In the genomic region with DNA sequence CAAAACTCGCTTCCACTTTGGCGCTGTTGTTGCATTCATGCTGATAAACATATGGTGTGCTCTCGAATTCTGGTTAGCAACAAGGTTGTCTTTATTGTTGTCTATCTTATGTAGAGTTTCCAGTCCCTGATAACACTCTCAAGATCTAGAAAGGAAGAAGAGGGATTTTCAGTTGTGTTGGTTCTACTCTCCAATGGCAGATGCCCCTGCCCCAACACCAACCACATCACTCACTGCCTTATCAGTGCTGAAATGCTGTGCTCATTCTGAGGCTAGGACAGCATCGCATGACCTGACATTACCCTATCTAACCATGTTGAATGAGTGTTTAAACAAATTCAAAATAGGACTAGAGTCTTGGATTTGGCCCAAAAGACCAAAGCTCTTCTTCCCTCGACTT, we compare ENCODE assay signal across 1 mouse cellular context.
TF ChIP-seq lines count a peak whose summit lies in the region.

No protein-coding gene starts in this region.

TF ChIP-seq in MEL, 35 proteins besides CTCF, POLR2A, EP300 and RAD21 (continued from another document):
- TF ChIP-seq ETS1 (IDR thresholded peaks at IDR 0.05; ENCODE audit: low read depth, low read length): peak; percentile 25; the same call in 1 of the 2 replicates
- TF ChIP-seq MEF2A (IDR thresholded peaks at IDR 0.05; ENCODE audit: extremely low read depth, insufficient replicate concordance, low read depth, low read length, poor library complexity, severe bottlenecking): no peak
- peak; percentile 75 for TF ChIP-seq RCOR1 (IDR thresholded peaks at IDR 0.05; ENCODE audit: low read depth, low read length)
- no peak for TF ChIP-seq MYC (IDR thresholded peaks at IDR 0.05; ENCODE audit: low read depth, low read length)
- TF ChIP-seq USF2 (IDR thresholded peaks at IDR 0.05; ENCODE audit: borderline replicate concordance in 1 of 2, insufficient read depth in 1 of 2, low read depth in 1 of 2, low read length in 2 of 2): no peak
- TF ChIP-seq ZMIZ1 (IDR thresholded peaks at IDR 0.05; ENCODE audit: low read depth, low read length): no peak
- TF ChIP-seq MXI1 (IDR thresholded peaks at IDR 0.05; ENCODE audit: low read depth, low read length): no peak; the same call in 1 of the 2 replicates
- TF ChIP-seq NELFE (IDR thresholded peaks at IDR 0.05; ENCODE audit: low read depth, low read length): no peak
- no peak for TF ChIP-seq NRF1 (IDR thresholded peaks at IDR 0.05; ENCODE audit: insufficient read depth, low read depth, low read length, poor library complexity, severe bottlenecking)
- no peak for TF ChIP-seq CHD2 (IDR thresholded peaks at IDR 0.05; ENCODE audit: low read length)
- no peak for TF ChIP-seq BHLHE40 (IDR thresholded peaks at IDR 0.05; ENCODE audit: borderline replicate concordance, low read depth, low read length)
- no peak for TF ChIP-seq TAL1 (IDR thresholded peaks at IDR 0.05; ENCODE audit: low read length)
- TF ChIP-seq USF1 (IDR thresholded peaks at IDR 0.05; ENCODE audit: low read depth, low read length): no peak
- TF ChIP-seq SIN3A (IDR thresholded peaks at IDR 0.05; ENCODE audit: low read length): no peak
- TF ChIP-seq POLR2AphosphoS2 (IDR thresholded peaks at IDR 0.05; ENCODE audit: low read length): 0 out of 2 replicates have a peak, but pooled peaks have one; percentile 19
TF ChIP-seq in MEL: peak in this region for 5.
